Mouse (Mus musculus): ENCODE measurements around the gene Gm10663.

Gene Gm10663

GRCm38 (mm10) chr8:65074733-65075132 lies at the start of gene Gm10663:
Gene Gm10663, plus strand, starts transcription at chr8:65075033.
- no peak for DNase-seq

GRCm38 (mm10) chr8:65028959-65029686 lies 45.7 kb upstream of the Gm10663 start:
- peak; percentile 70 for DNase-seq

GRCm38 (mm10) chr8:65029776-65030175 lies 45.1 kb upstream of the Gm10663 start:
- peak; percentile 70 for DNase-seq

- DNase-seq, result peak; percentile 35
These were observed 43.9 kb upstream of the Gm10663 start for GRCm38 (mm10) chr8:65030735-65031485.

- DNase-seq, result peak; percentile 51
These were observed 42.7 kb upstream of the Gm10663 start for GRCm38 (mm10) chr8:65032107-65032506.

- DNase-seq, result peak; percentile 69
These were observed 41.8 kb upstream of the Gm10663 start for GRCm38 (mm10) chr8:65033056-65033455.

- DNase-seq, result peak; percentile 71
These were observed 40.7 kb upstream of the Gm10663 start for GRCm38 (mm10) chr8:65034136-65034535.

- DNase-seq, result peak; percentile 64
These were observed 37.7 kb upstream of the Gm10663 start, which contains the start of gene Apela for GRCm38 (mm10) chr8:65037117-65037533. Gene Apela, minus strand, starts transcription at chr8:65037336.

GRCm38 (mm10) chr8:65046565-65046964 lies 28.3 kb upstream of the Gm10663 start:
- DNase-seq, result no peak

- no peak for DNase-seq
These were observed 27.6 kb upstream of the Gm10663 start for GRCm38 (mm10) chr8:65047193-65047592.

- DNase-seq, result no peak
These were observed 27.0 kb upstream of the Gm10663 start for GRCm38 (mm10) chr8:65047801-65048200.

- peak; percentile 34 for DNase-seq
These were observed 21.3 kb upstream of the Gm10663 start for GRCm38 (mm10) chr8:65053554-65053953.

GRCm38 (mm10) chr8:65053968-65054367 lies 20.9 kb upstream of the Gm10663 start:
- peak; percentile 66 for DNase-seq

GRCm38 (mm10) chr8:65056722-65057121 lies 18.1 kb upstream of the Gm10663 start:
- no peak for DNase-seq

- DNase-seq, result peak; percentile 30
These were observed 12.6 kb upstream of the Gm10663 start for GRCm38 (mm10) chr8:65062195-65062594.

GRCm38 (mm10) chr8:65064071-65064470 lies 10.8 kb upstream of the Gm10663 start:
- peak; percentile 11 for DNase-seq

- peak; percentile 36 for DNase-seq
These were observed 9.2 kb upstream of the Gm10663 start for GRCm38 (mm10) chr8:65065622-65066021.

GRCm38 (mm10) chr8:65067031-65067430 lies 7.8 kb upstream of the Gm10663 start:
- DNase-seq, result no peak

- DNase-seq, result peak; percentile 43
These were observed 7.0 kb upstream of the Gm10663 start for GRCm38 (mm10) chr8:65067694-65068472.

GRCm38 (mm10) chr8:65068473-65068819 lies 6.4 kb upstream of the Gm10663 start:
- no peak for DNase-seq

- DNase-seq, result peak; percentile 1
These were observed 3.8 kb upstream of the Gm10663 start for GRCm38 (mm10) chr8:65070996-65071395.

- peak; percentile 79 for DNase-seq
These were observed 5.9 kb downstream of the Gm10663 start for GRCm38 (mm10) chr8:65080731-65081130.

- peak; percentile 9 for DNase-seq
These were observed 10.8 kb downstream of the Gm10663 start for GRCm38 (mm10) chr8:65085680-65086079.
